Mouse (Mus musculus): ENCODE results near the gene Tnnt2. TPM values are rescaled to one million over a fixed set of nuclear protein-coding genes. Genes with fewer than 3 reads are reported as not detected.

Tnnt2 gene
- total RNA-seq, 2 experiments from 2014 or later, result not detected

- no peak for ATAC-seq (ENCODE audit: poor library complexity, severe bottlenecking)
Measured at GRCm38 (mm10) chr1:135817595-135817994, 18.6 kb upstream of the Tnnt2 start.

GRCm38 (mm10) chr1:135818481-135819086, 17.6 kb upstream of the Tnnt2 start, which contains the start of gene Lad1:
TSS of gene Lad1 (plus strand) at chr1:135818598.
- no peak for ATAC-seq (ENCODE audit: poor library complexity, severe bottlenecking)

DNA sequence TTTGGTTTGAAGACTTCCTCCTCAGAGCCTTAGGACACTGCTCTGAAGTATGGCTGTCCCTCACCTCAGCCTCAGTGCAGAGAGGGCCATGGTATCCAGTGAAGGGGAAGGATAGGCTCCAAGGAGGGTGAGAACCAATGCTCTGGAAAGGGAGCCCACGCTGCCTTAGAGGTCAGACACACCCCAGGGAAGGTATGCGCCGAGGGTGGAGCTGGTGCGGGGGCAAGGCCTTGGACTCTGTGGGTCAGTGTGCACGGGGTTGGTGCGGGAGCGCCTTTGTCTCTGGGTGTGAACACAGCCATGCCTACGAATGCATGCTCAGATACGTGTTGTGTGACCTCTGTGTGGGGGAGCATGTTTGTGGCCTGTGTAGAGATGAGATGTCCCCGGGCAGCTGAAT, 16.1 kb upstream of the Tnnt2 start:
- no peak for ATAC-seq (ENCODE audit: poor library complexity, severe bottlenecking)

DNA sequence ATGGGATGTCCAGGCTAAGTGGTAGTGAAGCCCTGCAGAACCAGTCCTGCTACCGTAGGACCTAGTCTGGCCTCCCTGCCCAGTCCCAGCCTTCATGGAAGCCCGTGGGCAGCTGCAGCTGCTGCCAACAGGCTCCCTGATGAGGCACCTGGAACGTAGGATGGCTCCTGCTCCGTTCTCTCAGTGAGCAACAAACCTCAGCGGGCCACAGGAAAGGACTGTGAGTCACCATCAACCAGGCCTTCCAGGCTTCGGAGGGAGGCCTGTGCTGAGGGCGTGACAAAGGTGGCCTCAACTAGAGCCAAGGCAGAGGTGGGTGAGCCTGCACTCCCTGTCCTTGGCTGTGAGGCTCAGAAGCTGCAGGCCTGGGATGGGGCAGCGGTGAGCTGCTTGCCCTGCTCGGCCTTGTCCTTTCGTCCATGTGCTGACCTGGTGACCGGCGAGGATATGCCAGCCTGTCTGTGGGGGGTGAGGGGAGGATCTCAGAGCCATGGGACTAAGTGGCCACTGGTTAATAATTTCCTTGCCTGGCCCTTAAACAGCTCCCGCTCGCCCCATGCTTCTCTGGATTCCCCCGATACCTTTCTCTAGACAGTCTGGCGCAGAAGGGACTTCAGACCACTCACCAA, 15.3 kb upstream of the Tnnt2 start:
- no peak for ATAC-seq (ENCODE audit: poor library complexity, severe bottlenecking)

GRCm38 (mm10) chr1:135821780-135822179, 14.4 kb upstream of the Tnnt2 start:
- no peak for ATAC-seq (ENCODE audit: poor library complexity, severe bottlenecking)

- ATAC-seq (ENCODE audit: poor library complexity, severe bottlenecking), result peak; percentile 60; the same call in 1 of the 2 replicates
Measured at GRCm38 (mm10) chr1:135828918-135829317, 7.2 kb upstream of the Tnnt2 start.

DNA sequence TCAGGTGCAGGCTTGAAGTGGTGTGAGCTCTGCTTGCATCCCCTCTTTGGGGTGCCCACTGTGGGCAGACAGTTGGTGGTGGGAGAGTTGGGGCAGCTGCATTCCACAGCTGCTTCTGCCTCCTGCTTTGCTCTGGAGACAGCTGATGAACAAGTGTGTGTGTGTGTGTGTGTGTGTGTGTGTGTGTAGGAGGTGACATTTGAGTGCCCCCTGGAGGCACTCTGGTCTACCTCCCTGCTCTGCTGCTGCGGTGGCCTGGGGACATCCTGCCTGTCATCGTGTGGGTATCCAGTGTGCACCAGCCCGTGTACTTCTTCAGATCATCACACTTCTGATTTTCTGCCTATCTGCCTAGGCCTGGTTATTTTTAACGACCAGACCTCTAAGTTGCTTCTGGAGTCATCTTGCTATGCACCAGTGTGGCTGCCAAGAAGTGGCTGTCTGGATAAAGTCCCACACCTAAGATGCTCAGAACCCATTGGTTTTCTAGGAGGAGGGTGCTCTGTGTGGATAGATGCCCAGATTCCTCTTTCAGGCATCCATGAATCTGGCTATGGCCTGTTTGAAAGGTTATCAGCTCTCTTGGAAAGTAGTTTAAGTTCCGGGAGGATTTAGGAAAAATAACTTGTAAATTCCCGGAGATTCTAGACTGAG, 1.8 kb upstream of the Tnnt2 start:
- no peak for ATAC-seq (ENCODE audit: poor library complexity, severe bottlenecking)

GRCm38 (mm10) chr1:135834983-135835382, 1.2 kb upstream of the Tnnt2 start:
- ATAC-seq (ENCODE audit: poor library complexity, severe bottlenecking), result no peak

GRCm38 (mm10) chr1:135838626-135839025, 2.5 kb downstream of the Tnnt2 start:
- ATAC-seq (ENCODE audit: poor library complexity, severe bottlenecking), result no peak

GRCm38 (mm10) chr1:135839065-135839464, 2.9 kb downstream of the Tnnt2 start:
- ATAC-seq (ENCODE audit: poor library complexity, severe bottlenecking), result no peak

DNA sequence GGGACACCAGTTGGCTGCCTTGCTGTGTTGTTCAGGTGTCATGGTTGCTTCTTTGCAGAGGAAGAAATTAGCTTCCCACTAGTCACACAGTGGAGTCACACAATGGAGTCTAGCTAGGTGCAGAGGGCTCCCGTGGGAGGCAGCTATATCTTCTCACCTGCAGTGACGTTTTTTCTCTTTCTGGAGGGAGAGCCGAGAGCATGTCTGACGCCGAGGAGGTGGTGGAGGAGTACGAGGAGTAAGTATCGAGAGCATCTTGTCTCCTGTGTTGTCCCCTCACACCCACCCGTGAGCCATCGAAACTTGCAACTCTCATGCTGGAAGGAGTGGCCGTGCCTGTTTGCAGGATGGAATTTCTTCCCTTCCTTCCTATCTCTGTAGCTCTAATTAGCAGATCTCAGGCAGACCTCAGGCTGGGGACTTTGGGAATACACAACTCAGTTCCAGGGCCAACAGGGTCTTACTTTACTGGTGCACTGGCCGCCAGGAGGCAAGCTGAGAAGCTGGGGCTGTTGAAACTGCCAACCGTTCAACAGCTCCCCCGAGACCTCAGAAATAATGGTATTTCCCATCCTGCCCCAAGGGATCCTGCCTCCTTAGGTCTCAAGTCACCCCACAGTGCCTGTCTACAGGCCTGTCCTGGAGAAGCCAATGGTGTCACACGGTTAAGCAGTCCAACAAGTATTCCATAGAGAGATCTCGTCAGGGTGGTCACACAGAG, 4.7 kb downstream of the Tnnt2 start:
- no peak for ATAC-seq (ENCODE audit: poor library complexity, severe bottlenecking)

DNA sequence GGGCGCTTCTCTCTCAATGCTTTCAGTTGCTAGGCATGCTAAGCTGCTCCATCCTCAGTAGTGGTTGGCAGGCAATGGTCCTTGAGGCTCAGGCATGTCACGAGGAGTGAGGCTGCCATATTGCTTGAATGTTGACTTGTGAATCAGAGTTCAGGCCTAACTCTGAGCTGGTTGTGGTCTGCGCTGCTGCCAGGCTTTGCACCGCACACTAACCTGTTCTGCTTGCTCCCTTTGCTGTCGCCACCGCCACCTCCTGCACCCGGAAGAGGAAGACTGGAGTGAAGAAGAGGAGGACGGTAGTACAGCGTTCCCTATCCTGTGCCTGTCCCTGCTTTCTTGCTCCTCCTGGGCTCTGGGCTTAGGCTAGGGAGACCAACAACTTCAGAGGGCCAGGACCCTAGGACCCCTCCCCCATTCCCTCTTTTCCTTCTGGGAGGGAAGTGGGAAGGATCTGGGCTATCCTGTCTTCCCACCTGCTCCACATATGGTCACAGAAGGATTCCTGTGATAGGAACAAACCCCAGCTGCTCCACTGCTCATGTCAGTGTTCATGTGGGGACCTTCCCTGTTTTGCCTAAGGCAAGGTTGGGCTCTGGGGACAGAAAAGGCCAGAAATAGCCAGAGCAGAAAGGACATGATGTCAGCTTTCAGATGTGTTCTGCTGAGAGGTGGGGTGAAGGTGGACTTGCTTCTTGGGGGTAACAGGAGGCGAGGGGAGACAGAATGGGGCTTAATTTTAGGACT, 7.5 kb downstream of the Tnnt2 start:
- ATAC-seq (ENCODE audit: poor library complexity, severe bottlenecking), result no peak

DNA sequence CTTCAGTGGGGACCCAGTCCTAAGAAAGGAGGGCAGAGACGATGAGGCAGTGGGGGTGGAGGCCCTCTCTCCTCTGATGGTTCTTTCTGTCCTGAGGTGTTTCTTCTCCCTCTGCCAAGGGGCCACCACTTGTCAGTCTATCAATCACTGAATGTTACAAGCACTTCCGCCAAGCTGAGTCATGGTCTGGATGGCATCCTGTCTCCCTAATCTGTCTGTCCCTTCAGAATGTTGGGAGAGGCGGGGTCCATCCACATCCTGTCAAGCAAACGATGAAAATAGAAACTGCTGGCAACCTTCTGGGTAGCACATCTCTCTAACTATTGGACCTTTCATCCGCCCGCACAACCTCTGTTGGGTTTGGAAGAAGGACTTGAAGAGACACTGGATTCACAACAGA, 8.3 kb downstream of the Tnnt2 start:
- ATAC-seq (ENCODE audit: poor library complexity, severe bottlenecking), result no peak

DNA sequence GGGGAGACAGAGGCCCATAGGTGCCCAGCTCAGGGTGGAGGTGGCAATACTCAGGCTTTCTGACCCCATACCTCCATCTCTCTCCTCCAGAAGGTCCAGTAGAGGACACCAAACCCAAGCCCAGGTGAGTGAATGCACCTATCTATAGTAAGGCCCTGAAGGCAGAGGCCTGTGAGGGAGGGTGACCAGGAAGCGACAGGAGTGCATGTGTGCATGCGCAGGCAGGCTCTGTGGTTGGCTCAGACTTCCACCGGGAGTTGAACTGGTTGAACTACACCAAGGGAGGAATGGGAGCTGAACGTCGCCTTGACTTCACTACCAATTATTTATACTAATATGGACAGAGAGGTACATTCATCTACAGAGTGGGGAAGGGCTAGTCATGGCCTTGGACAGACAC, 10.5 kb downstream of the Tnnt2 start:
- no peak for ATAC-seq (ENCODE audit: poor library complexity, severe bottlenecking)

- peak; percentile 54 for ATAC-seq (ENCODE audit: poor library complexity, severe bottlenecking)
Measured at GRCm38 (mm10) chr1:135847139-135847562, 11.0 kb downstream of the Tnnt2 start.

DNA sequence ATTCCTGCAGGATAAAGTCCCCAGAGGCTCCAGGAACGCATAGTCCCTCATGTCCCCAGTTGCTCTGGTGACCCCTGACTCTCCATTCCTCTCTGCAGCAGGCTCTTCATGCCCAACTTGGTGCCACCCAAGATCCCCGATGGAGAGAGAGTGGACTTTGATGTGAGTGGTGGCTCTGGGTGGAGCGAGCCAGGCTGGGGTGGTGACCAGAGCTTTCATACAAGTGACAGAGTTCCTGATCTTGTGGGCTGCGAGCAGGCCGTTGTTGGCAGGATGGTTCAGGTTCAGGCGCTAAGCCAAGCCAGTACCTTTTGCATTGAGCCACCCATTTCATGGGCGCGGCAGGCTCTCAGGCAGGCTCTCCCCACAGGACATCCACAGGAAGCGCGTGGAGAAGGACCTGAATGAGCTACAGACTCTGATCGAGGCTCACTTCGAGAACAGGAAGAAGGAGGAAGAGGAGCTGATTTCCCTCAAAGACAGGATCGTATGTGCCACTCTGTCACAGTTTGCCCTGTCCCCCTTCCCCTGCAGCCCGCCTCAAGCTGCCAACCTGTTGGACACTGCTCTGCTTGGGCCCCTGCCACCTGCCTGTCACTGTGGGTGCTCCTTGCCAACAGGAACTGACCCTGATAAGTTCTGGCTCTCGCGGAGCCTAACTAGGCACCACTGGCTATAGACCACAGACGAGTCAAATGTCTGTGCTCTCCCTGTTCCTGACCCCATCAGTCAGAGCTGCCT, 11.6 kb downstream of the Tnnt2 start:
- ATAC-seq (ENCODE audit: poor library complexity, severe bottlenecking), result no peak

DNA sequence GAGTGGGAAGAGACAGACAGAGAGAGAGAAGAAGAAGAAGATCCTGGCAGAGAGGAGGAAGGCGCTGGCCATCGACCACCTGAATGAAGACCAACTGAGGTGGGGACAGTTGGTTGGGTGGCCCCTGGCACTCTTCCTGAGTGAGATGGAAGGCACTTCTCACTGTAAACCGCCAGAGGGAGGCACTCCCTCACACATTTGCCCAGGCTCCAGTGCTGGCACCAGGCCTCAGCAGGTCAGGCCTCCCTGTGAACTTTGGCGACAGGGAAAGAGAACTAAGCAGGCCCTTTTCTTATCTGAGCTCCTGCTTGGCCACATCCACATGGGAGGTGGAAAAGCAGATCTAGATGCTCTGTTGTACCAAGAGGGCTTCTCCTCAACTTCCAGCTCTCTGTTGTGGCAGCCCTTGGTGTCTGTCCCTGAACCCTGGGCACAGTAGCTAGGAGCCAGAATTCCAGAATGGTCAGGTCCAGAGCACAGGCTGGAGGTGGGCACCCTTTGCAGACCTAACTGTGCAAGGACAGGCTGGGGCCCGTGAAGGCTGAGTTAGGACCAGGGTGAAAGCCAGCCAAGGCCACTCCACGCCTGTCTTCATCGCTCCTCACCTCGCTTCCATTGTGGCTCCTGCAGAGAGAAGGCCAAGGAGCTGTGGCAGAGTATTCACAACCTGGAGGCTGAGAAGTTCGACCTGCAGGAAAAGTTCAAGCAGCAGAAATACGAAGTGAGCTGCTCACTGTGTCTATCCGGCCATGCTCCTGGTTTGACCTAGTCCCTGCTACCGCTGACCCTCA, 14.8 kb downstream of the Tnnt2 start:
- ATAC-seq (ENCODE audit: poor library complexity, severe bottlenecking), result peak; percentile 32; the same call in 1 of the 2 replicates

- no peak for ATAC-seq (ENCODE audit: poor library complexity, severe bottlenecking)
Measured at GRCm38 (mm10) chr1:135852044-135852756, 16.0 kb downstream of the Tnnt2 start.

- ATAC-seq (ENCODE audit: poor library complexity, severe bottlenecking), result no peak
Measured at GRCm38 (mm10) chr1:135853200-135853599, 17.0 kb downstream of the Tnnt2 start.
